Mouse (Mus musculus) liver, embryonic 14.5 days (tissue): ENCODE measurements around the gene Hmga1.

Source experiments
- CTCF ChIP-seq: IDR thresholded peaks from 2 replicates; pipeline ENCODE4 v1.5.1; 2016; ENCODE audit warnings: antibody characterized with exemption, low read depth, control low read depth
- EP300 ChIP-seq: IDR thresholded peaks from 2 replicates; pipeline ENCODE4 v1.6.1; 2016; ENCODE audit warnings: antibody characterized with exemption, low read depth

DNA sequence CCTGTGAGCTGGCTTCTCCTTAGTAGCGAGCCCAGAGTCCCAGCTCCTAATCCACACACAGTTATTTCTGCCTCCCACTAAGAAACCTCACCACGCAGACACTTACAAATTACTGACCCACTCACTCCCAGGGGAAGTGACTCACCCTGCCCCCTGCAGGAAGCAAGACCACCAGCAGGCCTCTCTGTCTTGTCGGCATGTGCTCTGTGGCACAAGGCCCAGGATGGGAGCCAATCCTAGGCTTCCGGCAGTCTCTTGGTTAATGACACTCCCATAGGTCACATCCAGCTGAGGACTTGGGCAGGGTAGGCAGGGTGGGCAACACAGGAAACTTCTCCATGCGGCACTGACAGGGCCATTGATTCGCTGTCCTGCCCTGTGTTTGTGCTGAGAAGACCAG is 21.2 kb downstream of the Hmga1 start:
- TF ChIP-seq CTCF: peak; percentile 50
- no peak for TF ChIP-seq EP300
